In the genomic region with DNA sequence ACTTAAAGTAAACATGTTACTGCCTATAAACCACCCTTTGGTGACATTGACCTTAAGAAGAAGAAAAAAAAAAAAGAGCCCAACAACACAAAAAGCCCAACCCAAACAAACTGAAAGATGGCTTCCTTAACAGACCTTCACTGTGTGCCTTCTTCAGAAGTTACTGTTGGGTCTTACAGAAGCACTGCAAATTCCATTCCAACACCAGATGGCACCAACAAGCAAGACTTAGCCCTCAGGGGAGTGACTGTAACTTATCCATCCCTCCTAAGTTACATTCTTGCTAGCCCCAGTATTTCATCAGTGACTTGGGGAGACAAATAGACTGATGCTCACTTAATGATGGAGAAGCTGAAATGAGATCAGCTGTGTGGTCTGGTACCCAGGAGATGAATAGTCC, we compare ENCODE assay signal across 10 mouse cellular contexts. TPM values are rescaled to one million over a fixed set of nuclear protein-coding genes. Genes with fewer than 3 reads are reported as not detected.
DNase-seq lines count a peak whose midpoint lies in the region; ATAC-seq and TF ChIP-seq lines count a peak whose summit lies in the region.
"Had no signal": no experiment of that assay in that cellular context is flagged by ENCODE, and none has a peak within 500 bp of the region (broad histone marks: within the 10 kb centered on the region; RNA-seq: fewer than 3 reads in every experiment).

No protein-coding gene starts in this region.

- no peak overlapping the region for H3K9ac ChIP-seq in liver, embryonic 14.5 days (replicated peaks)
- no peak overlapping the region for H3K9ac ChIP-seq in hindbrain, embryonic 16.5 days (ENCODE audit: low read depth, low read length)
- H3K9ac ChIP-seq: embryonic facial prominence, embryonic 15.5 days had no signal

- peak; percentile 37; the same call in 1 of the 2 replicates for TF ChIP-seq CTCF in liver, embryonic 14.5 days (IDR thresholded peaks at IDR 0.05; ENCODE audit: low read depth)

- no peak overlapping the region for H3K27ac ChIP-seq in liver, embryonic 14.5 days
- no peak overlapping the region for H3K27ac ChIP-seq in hindbrain, embryonic 16.5 days (ENCODE audit: low read depth, low read length)
- H3K27ac ChIP-seq: embryonic facial prominence, embryonic 15.5 days had no signal

- TF ChIP-seq EP300 in liver, embryonic 14.5 days (IDR thresholded peaks at IDR 0.05; ENCODE audit: low read depth), result no peak

- H3K9me3 ChIP-seq in liver, embryonic 14.5 days (ENCODE audit: control insufficient read depth, low read length), result no peaks in the 10 kb centered on the region
- H3K9me3 ChIP-seq in hindbrain, embryonic 16.5 days (ENCODE audit: control insufficient read depth, low read length), result no peaks in the 10 kb centered on the region
- H3K9me3 ChIP-seq: embryonic facial prominence, embryonic 15.5 days had no signal

- H3K4me2 ChIP-seq in liver, embryonic 14.5 days (ENCODE audit: low read depth), result no peak overlapping the region
- no peak overlapping the region for H3K4me2 ChIP-seq in hindbrain, embryonic 16.5 days (ENCODE audit: low read length)
- H3K4me2 ChIP-seq: embryonic facial prominence, embryonic 15.5 days had no signal

- ATAC-seq in liver, embryonic 14.5 days (ENCODE audit: insufficient read depth), result no peak
- ATAC-seq in hindbrain, embryonic 16.5 days, result no peak

- H3K4me1 ChIP-seq in liver, embryonic 14.5 days (replicated peaks; ENCODE audit: control insufficient read depth in 2 of 2, insufficient read depth in 2 of 2, low read length in 1 of 2), result no peaks in the 10 kb centered on the region
- H3K4me1 ChIP-seq in hindbrain, embryonic 16.5 days (ENCODE audit: control insufficient read depth, insufficient read depth, low read depth, low read length), result no peaks in the 10 kb centered on the region
- H3K4me1 ChIP-seq: embryonic facial prominence, embryonic 15.5 days had no signal

- no peaks in the 10 kb centered on the region for H3K27me3 ChIP-seq in liver, embryonic 14.5 days (ENCODE audit: control insufficient read depth, insufficient read depth, low read length)
- no peaks in the 10 kb centered on the region for H3K27me3 ChIP-seq in hindbrain, embryonic 16.5 days (replicated peaks; ENCODE audit: control insufficient read depth, insufficient read depth, low read length)
- H3K27me3 ChIP-seq: embryonic facial prominence, embryonic 15.5 days had no signal

- no peak overlapping the region for H3K4me3 ChIP-seq in liver, embryonic 14.5 days (ENCODE audit: insufficient read depth in 1 of 2, low read depth in 2 of 2, low read length in 2 of 2)
- no peak overlapping the region for H3K4me3 ChIP-seq in hindbrain, embryonic 16.5 days (ENCODE audit: low read length)
- H3K4me3 ChIP-seq: embryonic facial prominence, embryonic 15.5 days; myocyte had no signal

- DNase-seq in cerebellum, postnatal 14 days, result peak; percentile 51 to 64
- DNase-seq in cerebellum, adult 11-12 months, result no peak
- no peak for DNase-seq in liver, embryonic 14.5 days (ENCODE audit: low read depth in 3 of 3, low spot score in 3 of 3)
- no peak for DNase-seq in liver
- peak; percentile 25 to 44 for DNase-seq in adrenal gland, postnatal 36 days
- DNase-seq in lung, postnatal 25 days (ENCODE audit: low spot score), result peak; percentile 16
- no peak for DNase-seq in gastrocnemius, postnatal 10 days

- no peaks in the 10 kb centered on the region for H3K36me3 ChIP-seq in liver, embryonic 14.5 days (replicated peaks; ENCODE audit: control insufficient read depth, insufficient read depth, low read depth)
- H3K36me3 ChIP-seq in hindbrain, embryonic 16.5 days (ENCODE audit: control insufficient read depth, insufficient read depth, low read length), result no peaks in the 10 kb centered on the region
- H3K36me3 ChIP-seq: embryonic facial prominence, embryonic 15.5 days had no signal

RNA-seq across cellular contexts. Expression of a gene that starts 11.6 kb away (rescaled TPM):
- polyA plus RNA-seq in liver, embryonic 14.5 days (2012; rRNA removed), result 0.27 and 0.39 TPM in 2 replicates
- 0.24 and 0.51 TPM in 2 replicates for polyA plus RNA-seq in liver, embryonic 14.5 days (2014; fragmentation: Nextera tagmentation; extraction: Ambion mirVana)
- 10 to 100 TPM; 15.2 to 16.2 TPM for total RNA-seq in adrenal gland, postnatal 36 days (2021)
- 41.3 TPM in 2 replicates for polyA plus RNA-seq in hindbrain, embryonic 16.5 days (2015; fragmentation: Nextera tagmentation; extraction: Ambion mirVana)
- total RNA-seq in gastrocnemius, postnatal 10 days (2021), result 1 to 10 TPM; 2.2 to 2.3 TPM

Comparison
In these comparisons a context has a peak if more than half of its experiments do, and no peak if none do; other contexts are left out.
1. DNase-seq: peak in cerebellum, postnatal 14 days (2 of 2), adrenal gland, postnatal 36 days (2 of 2) and lung, postnatal 25 days (single experiment); none in cerebellum, adult 11-12 months (single experiment), liver, embryonic 14.5 days (0 of 3), liver (single experiment) and gastrocnemius, postnatal 10 days (single experiment).
2. RNA of a gene that starts 11.6 kb away (total RNA-seq): 15.2 to 16.2 TPM in adrenal gland, postnatal 36 days; 2.2 to 2.3 TPM in gastrocnemius, postnatal 10 days; every median in the first group is over 4 times any median in the second.